Mouse (Mus musculus): Measurements from ENCODE around the gene Lrp2bp. TPM values are rescaled to one million over a fixed set of nuclear protein-coding genes. Genes with fewer than 3 reads are reported as not detected.

Gene Lrp2bp
- polyA plus RNA-seq, 1 experiment from 2014 or later: not detected

DNA sequence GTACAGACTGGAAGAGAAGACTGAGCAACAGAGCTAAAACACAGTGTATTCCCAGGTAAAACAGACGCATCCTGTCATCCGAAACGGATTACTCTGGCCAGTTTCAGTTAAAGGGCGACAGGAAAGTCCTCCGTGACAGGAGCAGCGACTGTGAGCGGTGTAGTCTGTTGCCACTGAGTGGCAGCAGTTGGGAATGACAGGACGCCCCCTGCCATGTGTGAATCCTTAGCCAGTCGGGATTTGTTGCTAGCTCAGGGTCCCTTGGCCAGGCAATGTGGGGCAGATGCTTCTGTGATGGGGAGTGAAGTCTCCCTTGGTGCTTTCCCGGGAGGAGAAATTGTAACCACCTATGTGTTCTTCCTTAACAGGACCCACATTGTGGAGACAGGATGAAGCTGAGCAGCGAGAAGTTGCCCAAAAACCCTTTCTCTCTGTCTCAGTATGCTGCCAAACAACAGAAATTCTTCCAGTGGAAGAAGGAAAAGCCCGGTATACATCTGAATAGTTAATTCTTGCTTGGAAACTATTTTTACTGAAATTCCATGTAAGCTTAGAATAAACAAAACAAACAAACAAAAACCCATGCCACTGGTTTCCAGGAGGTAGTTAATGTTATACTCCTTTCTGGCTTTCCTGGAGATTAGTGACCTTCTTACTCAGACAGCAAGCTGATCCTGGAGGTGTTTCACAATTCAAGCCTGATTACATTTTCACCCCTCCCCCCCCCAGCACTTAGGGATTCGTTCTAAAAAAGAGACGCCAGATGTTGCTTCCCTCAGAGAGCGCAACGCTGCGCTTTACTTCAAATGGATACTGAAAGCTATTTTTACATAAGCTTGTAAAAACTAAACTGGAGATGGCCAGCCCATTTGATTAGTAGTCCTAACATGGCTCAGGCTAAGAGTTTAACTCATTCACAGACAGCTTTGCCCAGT lies 11.9 kb downstream of the Lrp2bp start:
- ATAC-seq (ENCODE audit: low read depth): peak; percentile 35; the same call in 1 of the 2 replicates

GRCm38 (mm10) chr8:46022203-46022602 lies 23.1 kb downstream of the Lrp2bp start:
- Histone ChIP-seq H3K27me3 (ENCODE audit: control insufficient read depth, insufficient read depth, low read depth, low read length) (no peaks in the 10 kb centered on the region), H3K4me2 (ENCODE audit: low read depth, low read length) (no peak overlapping the region), H3K4me3 (ENCODE audit: low read depth, low read length) (no peak overlapping the region), H3K4me1 (ENCODE audit: control insufficient read depth, low read depth, low read length) (no peaks in the 10 kb centered on the region), H3K9ac (ENCODE audit: low read depth, low read length) (no peak overlapping the region), H3K27ac (ENCODE audit: low read length) (no peak overlapping the region), H3K36me3 (ENCODE audit: control insufficient read depth, insufficient read depth) (no peaks in the 10 kb centered on the region), H3K9me3 (replicated peaks; ENCODE audit: control insufficient read depth, low read length) (no peaks in the 10 kb centered on the region)
- no peak for ATAC-seq (ENCODE audit: low read depth)
- 70% methylated on average over 9 of the region's 9 CpGs for WGBS (ENCODE audit: insufficient replicate concordance)

More for the DNA sequence above, 11.9 kb downstream of the Lrp2bp start:
- Histone ChIP-seq H3K9me3 (replicated peaks; ENCODE audit: control insufficient read depth, low read length) (no peaks in the 10 kb centered on the region), H3K27ac (ENCODE audit: low read length) (no peak overlapping the region), H3K9ac (ENCODE audit: low read depth, low read length) (no peak overlapping the region), H3K36me3 (ENCODE audit: control insufficient read depth, insufficient read depth) (no peaks in the 10 kb centered on the region), H3K4me3 (ENCODE audit: low read depth, low read length) (no peak overlapping the region), H3K27me3 (ENCODE audit: control insufficient read depth, insufficient read depth, low read depth, low read length) (peaks cover 2% of the 10 kb centered on the region; the same call in 1 of the 2 replicates), H3K4me2 (ENCODE audit: low read depth, low read length) (peak overlapping the region; percentile 42), H3K4me1 (ENCODE audit: control insufficient read depth, low read depth, low read length) (no peaks in the 10 kb centered on the region)
- WGBS (ENCODE audit: insufficient replicate concordance): 29% methylated on average over 17 of the region's 17 CpGs

DNA sequence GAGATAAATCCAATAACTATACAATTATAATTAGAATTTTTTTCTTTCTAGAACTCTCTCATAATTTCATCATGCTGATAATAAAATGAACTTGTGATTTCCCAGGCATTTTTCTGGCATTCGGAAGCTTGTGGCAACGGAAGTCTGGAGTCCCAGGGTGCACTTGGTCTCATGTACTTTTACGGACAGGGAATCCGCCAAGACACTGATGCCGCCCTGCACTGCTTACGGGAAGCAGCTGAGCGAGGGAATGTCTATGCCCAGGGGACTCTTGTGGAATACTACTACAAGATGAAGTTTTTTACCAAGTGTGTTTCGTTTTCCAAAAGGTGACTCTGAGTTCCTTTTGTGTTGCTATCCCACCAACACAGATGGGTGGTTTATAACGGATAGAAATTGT lies 23.7 kb downstream of the Lrp2bp start:
- ATAC-seq (ENCODE audit: low read depth): no peak

DNA sequence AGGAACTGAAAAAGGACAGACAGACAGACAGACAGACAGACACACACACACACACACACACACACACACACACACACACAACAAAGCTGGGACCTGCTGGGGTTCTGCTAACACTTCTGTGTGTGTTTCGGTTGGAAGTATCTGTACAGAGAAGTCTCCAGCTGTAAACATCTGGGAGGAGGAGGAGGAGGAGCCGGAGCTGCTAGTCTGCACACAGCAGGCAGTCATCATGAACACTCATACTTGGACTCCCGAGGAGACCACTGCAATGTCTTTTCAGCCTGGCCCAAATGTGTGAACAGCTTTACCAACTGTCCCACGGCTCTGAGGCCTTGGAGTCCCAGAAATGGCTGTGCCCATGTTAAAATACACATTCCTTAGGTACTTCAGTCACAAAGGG lies 25.3 kb downstream of the Lrp2bp start:
- WGBS (ENCODE audit: insufficient replicate concordance): 58% methylated on average over 4 of the region's 4 CpGs

More for the DNA sequence above, 23.7 kb downstream of the Lrp2bp start:
- no peaks in the 10 kb centered on the region for H3K36me3 ChIP-seq (ENCODE audit: control insufficient read depth, insufficient read depth)
- WGBS (ENCODE audit: insufficient replicate concordance): 80% methylated on average over 9 of the region's 9 CpGs
- no peak overlapping the region for H3K27ac ChIP-seq (ENCODE audit: low read length)
- no peak overlapping the region for H3K9ac ChIP-seq (ENCODE audit: low read depth, low read length)
- H3K9me3 ChIP-seq (replicated peaks; ENCODE audit: control insufficient read depth, low read length): no peaks in the 10 kb centered on the region
- H3K27me3 ChIP-seq (ENCODE audit: control insufficient read depth, insufficient read depth, low read depth, low read length): no peaks in the 10 kb centered on the region
- H3K4me2 ChIP-seq (ENCODE audit: low read depth, low read length): no peak overlapping the region
- no peak overlapping the region for H3K4me3 ChIP-seq (ENCODE audit: low read depth, low read length)
- no peaks in the 10 kb centered on the region for H3K4me1 ChIP-seq (ENCODE audit: control insufficient read depth, low read depth, low read length)

DNA sequence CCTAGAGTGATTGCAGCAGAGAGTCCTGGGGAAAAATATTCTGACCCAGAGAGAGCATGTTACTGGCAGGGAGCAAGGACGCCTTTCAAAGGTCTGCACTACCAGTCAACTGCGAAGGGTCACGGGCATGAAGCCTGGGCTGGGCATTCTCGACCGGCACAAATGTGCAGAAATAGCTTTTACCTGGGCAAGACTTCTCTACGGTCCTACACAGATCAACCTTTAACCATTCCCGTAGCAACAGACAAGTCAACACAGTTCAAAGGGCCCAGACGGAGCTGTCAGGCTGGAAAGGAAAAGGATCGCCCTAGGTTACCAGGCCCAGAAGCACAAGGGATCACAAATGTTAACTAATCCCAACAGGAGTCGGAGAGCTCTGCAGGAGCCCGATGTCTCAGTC lies 37.1 kb downstream of the Lrp2bp start:
- WGBS (ENCODE audit: insufficient replicate concordance): 63% methylated on average over 11 of the region's 11 CpGs
- Histone ChIP-seq H3K36me3 (ENCODE audit: control insufficient read depth, insufficient read depth) (no peaks in the 10 kb centered on the region), H3K4me3 (ENCODE audit: low read depth, low read length) (no peak overlapping the region), H3K27me3 (ENCODE audit: control insufficient read depth, insufficient read depth, low read depth, low read length) (no peaks in the 10 kb centered on the region), H3K9ac (ENCODE audit: low read depth, low read length) (no peak overlapping the region), H3K27ac (ENCODE audit: low read length) (no peak overlapping the region), H3K9me3 (replicated peaks; ENCODE audit: control insufficient read depth, low read length) (no peaks in the 10 kb centered on the region), H3K4me2 (ENCODE audit: low read depth, low read length) (no peak overlapping the region), H3K4me1 (ENCODE audit: control insufficient read depth, low read depth, low read length) (no peaks in the 10 kb centered on the region)
- ATAC-seq (ENCODE audit: low read depth): no peak

More for the DNA sequence above, 25.3 kb downstream of the Lrp2bp start:
- no peaks in the 10 kb centered on the region for H3K9me3 ChIP-seq (replicated peaks; ENCODE audit: control insufficient read depth, low read length)
- no peaks in the 10 kb centered on the region for H3K27me3 ChIP-seq (ENCODE audit: control insufficient read depth, insufficient read depth, low read depth, low read length)
- no peak for ATAC-seq (ENCODE audit: low read depth)
- H3K4me3 ChIP-seq (ENCODE audit: low read depth, low read length): no peak overlapping the region
- H3K4me2 ChIP-seq (ENCODE audit: low read depth, low read length): no peak overlapping the region
- no peak overlapping the region for H3K27ac ChIP-seq (ENCODE audit: low read length)
- no peaks in the 10 kb centered on the region for H3K4me1 ChIP-seq (ENCODE audit: control insufficient read depth, low read depth, low read length)
- no peak overlapping the region for H3K9ac ChIP-seq (ENCODE audit: low read depth, low read length)
- H3K36me3 ChIP-seq (ENCODE audit: control insufficient read depth, insufficient read depth): no peaks in the 10 kb centered on the region

GRCm38 (mm10) chr8:46039666-46040065 lies 40.6 kb downstream of the Lrp2bp start:
- no peaks in the 10 kb centered on the region for H3K4me1 ChIP-seq (ENCODE audit: control insufficient read depth, low read depth, low read length)
- no peaks in the 10 kb centered on the region for H3K36me3 ChIP-seq (ENCODE audit: control insufficient read depth, insufficient read depth)
- no peak overlapping the region for H3K4me2 ChIP-seq (ENCODE audit: low read depth, low read length)
- H3K27me3 ChIP-seq (ENCODE audit: control insufficient read depth, insufficient read depth, low read depth, low read length): no peaks in the 10 kb centered on the region
- H3K4me3 ChIP-seq (ENCODE audit: low read depth, low read length): no peak overlapping the region
- no peak overlapping the region for H3K9ac ChIP-seq (ENCODE audit: low read depth, low read length)
- WGBS (ENCODE audit: insufficient replicate concordance): 66% methylated on average over 1 of the region's 1 CpGs
- no peak overlapping the region for H3K27ac ChIP-seq (ENCODE audit: low read length)
- no peak for ATAC-seq (ENCODE audit: low read depth)
- H3K9me3 ChIP-seq (replicated peaks; ENCODE audit: control insufficient read depth, low read length): no peaks in the 10 kb centered on the region

DNA sequence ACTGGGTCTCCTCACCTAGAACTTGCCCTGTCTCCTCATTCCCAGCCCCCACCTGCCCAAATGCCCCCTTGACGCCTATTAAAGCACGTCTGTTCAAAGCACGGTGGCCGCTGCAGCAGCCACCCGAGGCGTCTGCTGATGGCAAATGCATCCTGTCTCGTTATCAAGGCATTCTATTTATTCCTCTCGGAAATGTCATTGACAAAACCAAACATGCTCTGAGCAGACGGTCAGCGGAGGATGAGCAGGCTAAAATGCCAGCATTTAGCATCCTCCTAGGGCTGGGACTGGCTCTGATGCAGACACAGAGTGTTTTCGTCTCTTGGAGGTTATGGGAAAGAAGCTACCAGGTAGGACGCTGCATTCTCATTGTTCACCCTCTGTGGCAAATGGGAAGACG lies 41.2 kb downstream of the Lrp2bp start:
- Histone ChIP-seq H3K36me3 (ENCODE audit: control insufficient read depth, insufficient read depth) (no peaks in the 10 kb centered on the region), H3K27me3 (ENCODE audit: control insufficient read depth, insufficient read depth, low read depth, low read length) (no peaks in the 10 kb centered on the region), H3K9me3 (replicated peaks; ENCODE audit: control insufficient read depth, low read length) (no peaks in the 10 kb centered on the region), H3K4me3 (ENCODE audit: low read depth, low read length) (no peak overlapping the region), H3K4me2 (ENCODE audit: low read depth, low read length) (no peak overlapping the region), H3K4me1 (ENCODE audit: control insufficient read depth, low read depth, low read length) (no peaks in the 10 kb centered on the region), H3K9ac (ENCODE audit: low read depth, low read length) (no peak overlapping the region), H3K27ac (ENCODE audit: low read length) (no peak overlapping the region)
- WGBS (ENCODE audit: insufficient replicate concordance): 72% methylated on average over 13 of the region's 13 CpGs
- no peak for ATAC-seq (ENCODE audit: low read depth)

GRCm38 (mm10) chr8:46072798-46073197 lies 73.7 kb downstream of the Lrp2bp start:
- H3K4me2 ChIP-seq (ENCODE audit: low read depth, low read length): no peak overlapping the region
- H3K4me3 ChIP-seq (ENCODE audit: low read depth, low read length): no peak overlapping the region
- WGBS (ENCODE audit: insufficient replicate concordance): 73% methylated on average over 5 of the region's 5 CpGs
- no peaks in the 10 kb centered on the region for H3K4me1 ChIP-seq (ENCODE audit: control insufficient read depth, low read depth, low read length)
- H3K9me3 ChIP-seq (replicated peaks; ENCODE audit: control insufficient read depth, low read length): no peaks in the 10 kb centered on the region
- no peak for ATAC-seq (ENCODE audit: low read depth)
- no peak overlapping the region for H3K27ac ChIP-seq (ENCODE audit: low read length)
- H3K36me3 ChIP-seq (ENCODE audit: control insufficient read depth, insufficient read depth): 0 out of 2 replicates have a peak, but pooled peaks cover 2% of the 10 kb centered on the region
- no peak overlapping the region for H3K9ac ChIP-seq (ENCODE audit: low read depth, low read length)
- no peaks in the 10 kb centered on the region for H3K27me3 ChIP-seq (ENCODE audit: control insufficient read depth, insufficient read depth, low read depth, low read length)

DNA sequence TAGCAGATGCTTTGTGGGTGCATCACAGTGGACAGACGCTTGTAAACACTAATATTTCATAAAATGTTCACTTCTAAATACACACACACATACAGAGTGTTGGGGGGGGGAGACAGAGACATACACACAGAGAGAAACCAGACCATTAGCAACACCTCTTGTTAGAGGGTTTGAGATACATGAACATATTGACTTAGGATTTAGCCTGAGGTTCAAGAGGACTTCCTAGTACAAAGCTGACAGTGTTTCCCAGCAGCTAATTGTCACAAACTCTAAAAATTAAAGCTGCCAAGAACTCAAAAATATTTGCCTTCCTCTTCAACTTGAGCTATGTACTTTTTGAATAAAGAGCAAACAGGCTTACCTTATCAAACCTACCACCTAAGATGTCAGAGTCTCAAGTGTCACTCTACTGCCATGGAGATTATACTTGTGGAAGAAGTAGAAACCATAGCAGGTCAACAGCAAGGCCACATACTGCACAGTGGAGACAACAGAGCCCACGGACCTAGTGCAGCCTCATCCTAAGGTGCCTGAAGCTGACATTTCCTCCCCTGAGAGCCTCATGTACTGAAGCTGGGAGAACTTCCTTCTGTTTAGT lies 74.5 kb downstream of the Lrp2bp start:
- H3K4me2 ChIP-seq (ENCODE audit: low read depth, low read length): no peak overlapping the region
- H3K27me3 ChIP-seq (ENCODE audit: control insufficient read depth, insufficient read depth, low read depth, low read length): no peaks in the 10 kb centered on the region
- no peaks in the 10 kb centered on the region for H3K4me1 ChIP-seq (ENCODE audit: control insufficient read depth, low read depth, low read length)
- H3K9me3 ChIP-seq (replicated peaks; ENCODE audit: control insufficient read depth, low read length): no peaks in the 10 kb centered on the region
- no peaks in the 10 kb centered on the region for H3K36me3 ChIP-seq (ENCODE audit: control insufficient read depth, insufficient read depth)
- WGBS (ENCODE audit: insufficient replicate concordance): 61% methylated on average over 2 of the region's 2 CpGs
- H3K27ac ChIP-seq (ENCODE audit: low read length): no peak overlapping the region
- H3K4me3 ChIP-seq (ENCODE audit: low read depth, low read length): no peak overlapping the region
- ATAC-seq (ENCODE audit: low read depth): no peak
- H3K9ac ChIP-seq (ENCODE audit: low read depth, low read length): no peak overlapping the region
